Mouse (Mus musculus): ENCODE results near the gene Abcf1.

- TF ChIP-seq CTCF (IDR thresholded peaks at IDR 0.05; ENCODE audit: control insufficient read depth, insufficient read depth, low read length) (no peak), POLR2A (IDR thresholded peaks at IDR 0.05; ENCODE audit: borderline replicate concordance, control insufficient read depth, low read depth, low read length) (no peak)
These were observed 38.9 kb downstream of the Abcf1 start for GRCm38 (mm10) chr17:35930627-35931026.

All from bone marrow, adult 2 months (tissue).